Mouse (Mus musculus): Measurements from ENCODE around the gene Prkab1.

The Prkab1 gene

GRCm38 (mm10) chr5:115979134-115979696 lies 45.1 kb downstream of the Prkab1 start:
- peak; percentile 35 for DNase-seq (ENCODE audit: low read depth, low spot score)

GRCm38 (mm10) chr5:115978255-115978654 lies 46.1 kb downstream of the Prkab1 start:
- DNase-seq (ENCODE audit: low read depth, low spot score), result no peak

GRCm38 (mm10) chr5:115977757-115978156 lies 46.6 kb downstream of the Prkab1 start:
- DNase-seq (ENCODE audit: low read depth, low spot score), result no peak

DNA sequence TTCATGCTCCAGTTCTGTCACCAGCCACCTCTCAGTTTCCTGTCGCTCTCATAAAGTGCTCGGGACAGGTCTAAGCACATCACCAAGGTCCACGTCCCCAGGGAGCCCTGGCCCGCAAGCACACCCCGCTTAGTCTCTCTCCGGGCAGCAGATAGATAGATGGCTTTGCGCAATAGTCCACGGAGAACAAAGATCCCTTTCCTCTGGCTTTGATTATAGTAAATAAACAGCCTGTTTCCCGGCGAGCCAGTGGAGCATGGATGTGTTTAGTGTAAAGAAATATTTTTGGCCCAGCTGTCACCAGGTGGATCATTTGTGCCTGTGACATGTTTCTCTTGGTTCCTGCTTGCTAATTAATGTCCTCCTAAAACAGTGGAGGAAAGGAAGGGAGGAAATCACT lies 47.0 kb downstream of the Prkab1 start:
- DNase-seq (ENCODE audit: low read depth, low spot score), result no peak

GRCm38 (mm10) chr5:115976446-115976845 lies 47.9 kb downstream of the Prkab1 start:
- DNase-seq (ENCODE audit: low read depth, low spot score), result no peak

- DNase-seq (ENCODE audit: low read depth, low spot score), result no peak
These were observed 48.6 kb downstream of the Prkab1 start for GRCm38 (mm10) chr5:115975672-115976071.

DNA sequence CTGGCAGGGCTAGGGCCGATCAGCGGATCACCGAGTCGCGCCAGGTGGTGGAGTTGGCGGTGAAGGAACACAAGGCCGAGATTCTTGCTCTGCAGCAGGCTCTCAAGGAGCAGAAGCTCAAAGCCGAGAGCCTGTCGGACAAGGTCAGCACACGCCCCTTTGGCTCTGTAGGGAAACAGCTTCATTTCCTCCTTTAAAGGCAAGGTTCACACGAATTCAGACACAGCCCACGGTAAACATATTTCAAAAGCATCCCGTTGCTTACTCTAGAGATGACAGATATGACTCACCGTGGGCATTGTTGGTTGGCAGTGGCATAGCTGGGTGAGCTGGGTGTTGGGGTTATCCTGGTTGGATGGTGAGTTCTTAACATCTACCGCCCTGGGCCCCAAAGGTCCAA lies 53.1 kb downstream of the Prkab1 start:
- no peak for DNase-seq (ENCODE audit: low read depth, low spot score)

Measured in A20 (cell line).